ENCODE assay signal across 10 mouse cellular contexts in genomic region chr11:116332232-116332982, GRCm38 (mm10). TPM values are rescaled to one million over a fixed set of nuclear protein-coding genes. Genes with fewer than 3 reads are reported as not detected.
DNase-seq lines count a peak whose midpoint lies in the region; ATAC-seq and TF ChIP-seq lines count a peak whose summit lies in the region.
"Had no signal": no experiment of that assay in that cellular context is flagged by ENCODE, and none has a peak within 500 bp of the region (broad histone marks: within the 10 kb centered on the region; RNA-seq: fewer than 3 reads in every experiment).

No protein-coding gene starts in this region.

- H3K4me2 ChIP-seq in heart, embryonic 12.5 days: no peak overlapping the region
- no peak overlapping the region for H3K4me2 ChIP-seq in forebrain, embryonic 16.5 days (ENCODE audit: low read length)
- peak overlapping the region; percentile 37 for H3K4me2 ChIP-seq in liver, embryonic 16.5 days (ENCODE audit: low read depth, low read length)

- H3K36me3 ChIP-seq in heart, embryonic 10.5 days: no peaks in the 10 kb centered on the region
- no peaks in the 10 kb centered on the region for H3K36me3 ChIP-seq in heart, embryonic 12.5 days
- no peaks in the 10 kb centered on the region for H3K36me3 ChIP-seq in forebrain, embryonic 16.5 days (ENCODE audit: control insufficient read depth, insufficient read depth)
- no peaks in the 10 kb centered on the region for H3K36me3 ChIP-seq in liver, embryonic 16.5 days (ENCODE audit: control insufficient read depth, insufficient read depth)

- ATAC-seq in heart, embryonic 12.5 days (ENCODE audit: insufficient number of reproducible peaks, low FRiP score): no peak
- peak; percentile 13 for ATAC-seq in Patski
- ATAC-seq in forebrain, embryonic 16.5 days: peak; percentile 23
- peak; percentile 43 for ATAC-seq in liver, embryonic 16.5 days (ENCODE audit: low read depth)

- H3K27ac ChIP-seq in heart, embryonic 10.5 days: peak overlapping the region; percentile 79
- no peak overlapping the region for H3K27ac ChIP-seq in heart, embryonic 12.5 days (ENCODE audit: poor library complexity, severe bottlenecking)
- 0 out of 2 replicates have a peak overlapping the region, but pooled peaks have one; percentile 10 for H3K27ac ChIP-seq in forebrain, embryonic 16.5 days (ENCODE audit: low read length)
- H3K27ac ChIP-seq in liver, embryonic 16.5 days (ENCODE audit: low read length): no peak overlapping the region

- H3K27me3 ChIP-seq in heart, embryonic 10.5 days (ENCODE audit: insufficient read depth, poor library complexity, severe bottlenecking): peaks cover 66% of the 10 kb centered on the region
- peaks cover 51% of the 10 kb centered on the region for H3K27me3 ChIP-seq in heart, embryonic 12.5 days (replicated peaks)
- H3K27me3 ChIP-seq in Patski: no peaks in the 10 kb centered on the region
- H3K27me3 ChIP-seq in forebrain, embryonic 16.5 days (replicated peaks; ENCODE audit: control insufficient read depth, insufficient read depth, low read length): peaks cover 12% of the 10 kb centered on the region
- H3K27me3 ChIP-seq in liver, embryonic 16.5 days (ENCODE audit: control insufficient read depth, insufficient read depth, low read depth, low read length): peaks cover 50% of the 10 kb centered on the region

- no peak for TF ChIP-seq CTCF in Patski (IDR thresholded peaks at IDR 0.05)

- no peak overlapping the region for H3K9ac ChIP-seq in heart, embryonic 12.5 days
- H3K9ac ChIP-seq in forebrain, embryonic 16.5 days (replicated peaks; ENCODE audit: low read depth, low read length): no peak overlapping the region
- H3K9ac ChIP-seq in liver, embryonic 16.5 days (ENCODE audit: low read depth, low read length): no peak overlapping the region

- 46% methylated on average over 19 of the region's 19 CpGs for WGBS in heart, embryonic 10.5 days
- 50% methylated on average over 18 of the region's 19 CpGs for WGBS in heart, embryonic 12.5 days
- WGBS in forebrain, embryonic 16.5 days: 21% methylated on average over 18 of the region's 19 CpGs
- 58% methylated on average over 17 of the region's 19 CpGs for WGBS in liver, embryonic 16.5 days (ENCODE audit: insufficient replicate concordance)

- H3K9me3 ChIP-seq in heart, embryonic 10.5 days: no peaks in the 10 kb centered on the region
- no peaks in the 10 kb centered on the region for H3K9me3 ChIP-seq in heart, embryonic 12.5 days (replicated peaks)
- H3K9me3 ChIP-seq in forebrain, embryonic 16.5 days (ENCODE audit: control insufficient read depth, low read length): no peaks in the 10 kb centered on the region
- no peaks in the 10 kb centered on the region for H3K9me3 ChIP-seq in liver, embryonic 16.5 days (replicated peaks; ENCODE audit: control insufficient read depth, low read length)

- in situ Hi-C loops in Patski (cut with MboI; ENCODE audit: low pct_unique_long_range_greater_than_20kb): no loop called here

- no peak for DNase-seq in heart, embryonic 10.5 days (ENCODE audit: low spot score)
- peak; percentile 48 for DNase-seq in Patski (ENCODE audit: low read depth, low spot score)
- no peak for DNase-seq in ovary, adult 18-20 months (ENCODE audit: low spot score)
- DNase-seq in heart, postnatal 4 days: no peak
- DNase-seq in urinary bladder, adult 2 months (ENCODE audit: low spot score): no peak

- CTCF ChIA-PET in Patski (lab: Charles Lee): interaction anchor here (0.9 to 1.3 kb wide), 3 partner anchors 12 to 114 kb away, joined by 3 to 5 read pairs (median 3); no protein-coding TSS in a partner anchor

- peak overlapping the region; percentile 19; the same call in 1 of the 2 replicates for H3K4me3 ChIP-seq in heart, embryonic 10.5 days
- no peak overlapping the region for H3K4me3 ChIP-seq in heart, embryonic 12.5 days
- no peak overlapping the region for H3K4me3 ChIP-seq in forebrain, embryonic 16.5 days (replicated peaks; ENCODE audit: low read length)
- no peak overlapping the region for H3K4me3 ChIP-seq in liver, embryonic 16.5 days (ENCODE audit: low read depth, low read length)

- H3K4me1 ChIP-seq in heart, embryonic 10.5 days: peaks cover 66% of the 10 kb centered on the region
- H3K4me1 ChIP-seq in heart, embryonic 12.5 days (replicated peaks): peaks cover 45% of the 10 kb centered on the region
- peaks cover 63% of the 10 kb centered on the region for H3K4me1 ChIP-seq in forebrain, embryonic 16.5 days (replicated peaks; ENCODE audit: control insufficient read depth, insufficient read depth, low read length)
- H3K4me1 ChIP-seq in liver, embryonic 16.5 days (ENCODE audit: control insufficient read depth, low read depth, low read length): peaks cover 16% of the 10 kb centered on the region

- POLR2A ChIA-PET in Patski (lab: Charles Lee): interaction anchor here (0.7 to 1.5 kb wide), 3 partner anchors 14 to 187 kb away, joined by 3 to 4 read pairs (median 4); partner anchors contain the start of gene Exoc7

RNA-seq across cellular contexts. Expression of gene Foxj1, which starts 2.8 kb away (rescaled TPM):
- polyA plus RNA-seq in heart, embryonic 10.5 days (2016; fragmentation: Nextera tagmentation; extraction: Ambion mirVana): 0.31 and 0.74 TPM in 2 replicates
- polyA plus RNA-seq in heart, embryonic 12.5 days (2016; fragmentation: Nextera tagmentation; extraction: Ambion mirVana): 0.15 and 0.40 TPM in 2 replicates
- 8.6 TPM for polyA plus RNA-seq in Patski (2021)
- 6.6 and 7.0 TPM in 2 replicates for polyA plus RNA-seq in forebrain, embryonic 16.5 days (2015; fragmentation: Nextera tagmentation; extraction: Ambion mirVana)
- 0.62 and 0.71 TPM in 2 replicates for polyA plus RNA-seq in liver, embryonic 16.5 days (2015; fragmentation: Nextera tagmentation; extraction: Ambion mirVana)
- under 1 TPM in 1 of 2 experiments, not detected in 1; 0.23 TPM for total RNA-seq in heart, postnatal 4 days (2021)
- 0.24 and 0.34 TPM in 2 replicates for polyA plus RNA-seq in urinary bladder, adult 2 months (2012; rRNA removed)
- total RNA-seq: common myeloid progenitor, adult 5-6 weeks had no signal

RNA-seq across cellular contexts. Expression of gene Exoc7, which starts 25.4 kb away (rescaled TPM):
- polyA plus RNA-seq in heart, embryonic 10.5 days (2016; fragmentation: Nextera tagmentation; extraction: Ambion mirVana): 48.7 and 56.4 TPM in 2 replicates
- 47.8 and 51.3 TPM in 2 replicates for polyA plus RNA-seq in heart, embryonic 12.5 days (2016; fragmentation: Nextera tagmentation; extraction: Ambion mirVana)
- 63.6 TPM for polyA plus RNA-seq in Patski (2021)
- 114 and 116 TPM in 2 replicates for polyA plus RNA-seq in forebrain, embryonic 16.5 days (2015; fragmentation: Nextera tagmentation; extraction: Ambion mirVana)
- polyA plus RNA-seq in liver, embryonic 16.5 days (2015; fragmentation: Nextera tagmentation; extraction: Ambion mirVana): 19.5 and 20.4 TPM in 2 replicates
- total RNA-seq in heart, postnatal 4 days (2021): 10 to 100 TPM; 54.0 to 62.6 TPM
- polyA plus RNA-seq in urinary bladder, adult 2 months (2012; rRNA removed): 40.4 and 51.0 TPM in 2 replicates

RNA-seq across cellular contexts. Expression of gene Galr2, which starts 51.7 kb away (rescaled TPM):
- 0.07 and 0.21 TPM in 2 replicates for polyA plus RNA-seq in heart, embryonic 10.5 days (2016; fragmentation: Nextera tagmentation; extraction: Ambion mirVana)
- polyA plus RNA-seq in heart, embryonic 12.5 days (2016; fragmentation: Nextera tagmentation; extraction: Ambion mirVana): 0.09 TPM in 1 of 2 replicates, not detected in the other
- polyA plus RNA-seq in Patski (2021): 2.2 TPM
- 0.10 and 0.14 TPM in 2 replicates for polyA plus RNA-seq in forebrain, embryonic 16.5 days (2015; fragmentation: Nextera tagmentation; extraction: Ambion mirVana)
- 0.07 TPM in 1 of 2 replicates, not detected in the other for polyA plus RNA-seq in liver, embryonic 16.5 days (2015; fragmentation: Nextera tagmentation; extraction: Ambion mirVana)
- not detected for total RNA-seq in heart, postnatal 4 days (2021)
- polyA plus RNA-seq in urinary bladder, adult 2 months (2012; rRNA removed): 9.5 and 12.9 TPM in 2 replicates
- total RNA-seq: common myeloid progenitor, adult 5-6 weeks; layer of hippocampus, postnatal 36 days had no signal

RNA-seq across cellular contexts. Expression of gene Srp68, which starts 58.4 kb away (rescaled TPM):
- 90.7 and 101 TPM in 2 replicates for polyA plus RNA-seq in heart, embryonic 10.5 days (2016; fragmentation: Nextera tagmentation; extraction: Ambion mirVana)
- polyA plus RNA-seq in heart, embryonic 12.5 days (2016; fragmentation: Nextera tagmentation; extraction: Ambion mirVana): 73.9 and 74.8 TPM in 2 replicates
- polyA plus RNA-seq in Patski (2021): 90.1 TPM
- 64.1 and 72.0 TPM in 2 replicates for polyA plus RNA-seq in forebrain, embryonic 16.5 days (2015; fragmentation: Nextera tagmentation; extraction: Ambion mirVana)
- 33.4 and 34.2 TPM in 2 replicates for polyA plus RNA-seq in liver, embryonic 16.5 days (2015; fragmentation: Nextera tagmentation; extraction: Ambion mirVana)
- 10 to 100 TPM; 60.5 to 61.7 TPM for total RNA-seq in heart, postnatal 4 days (2021)
- polyA plus RNA-seq in urinary bladder, adult 2 months (2012; rRNA removed): 75.0 and 78.3 TPM in 2 replicates

Comparison
In these comparisons a context has a peak if more than half of its experiments do, and no peak if none do; other contexts are left out.
1. H3K27ac ChIP-seq: peak in heart, embryonic 10.5 days (single experiment) and forebrain, embryonic 16.5 days (single experiment); none in heart, embryonic 12.5 days (single experiment) and liver, embryonic 16.5 days (single experiment).